Mouse (Mus musculus) ES-E14 (cell line): ENCODE measurements around the gene Epor.

ENCODE experiments used
- CHD2 ChIP-seq: IDR thresholded peaks from 2 replicates; pipeline ENCODE4 v1.6.1; 2014; ENCODE audit warnings: mild to moderate bottlenecking, low read depth, low read length, inconsistent platforms
- HCFC1 ChIP-seq: IDR thresholded peaks from 2 replicates; pipeline ENCODE4 v1.6.1; 2012; ENCODE audit warnings: low read length, inconsistent platforms, borderline replicate concordance; ENCODE audit not compliant: insufficient read depth
- ZC3H11A ChIP-seq: IDR thresholded peaks from 2 replicates; pipeline ENCODE4 v1.6.1; 2012; ENCODE audit warnings: low read depth, mild to moderate bottlenecking, inconsistent platforms, low read length, borderline replicate concordance

GRCm38 (mm10) chr9:21925506-21925905, 37.8 kb downstream of the Epor start:
- TF ChIP-seq ZC3H11A (no peak), HCFC1 (no peak), CHD2 (no peak)
